Mouse (Mus musculus) liver, embryonic 14.5 days (tissue): ENCODE measurements around the gene Atp2b4. TPM values are rescaled to one million over a fixed set of nuclear protein-coding genes. Genes with fewer than 3 reads are reported as not detected.

Experiments used
- ATAC-seq: fragments of 200-750 bp; cut with Nextera tagmentation; 2 replicates; pipeline ENCODE4 v1.8.0; 2017; ENCODE audit warnings: moderate number of reproducible peaks, mild to moderate bottlenecking, moderate library complexity; ENCODE audit not compliant: insufficient read depth
- DNase-seq, 3 experiments: peaks; one replicate each; pipeline ENCODE4 v3.0.0-alpha.2; 2012 to 2013; ENCODE audit warnings: low read depth in 3 of 3, low spot score in 3 of 3
- H3K27ac ChIP-seq: fragments of 300-500 bp; sonication (generic); 2 replicates; pipeline ENCODE4 v1.5.1; 2014; ENCODE audit warnings: moderate library complexity, mild to moderate bottlenecking, control low read depth, inconsistent platforms
- H3K27me3 ChIP-seq: fragments of 300-500 bp; sonication (generic); 2 replicates; pipeline ENCODE4 v1.6.1; 2014; ENCODE audit warnings: mild to moderate bottlenecking, low read length, moderate library complexity; ENCODE audit not compliant: control insufficient read depth, insufficient read depth
- H3K36me3 ChIP-seq: fragments of 300-500 bp; sonication (generic); replicated peaks from 2 replicates; pipeline ENCODE4 v1.6.1; 2014; ENCODE audit warnings: low read depth; ENCODE audit not compliant: control insufficient read depth, insufficient read depth
- H3K4me1 ChIP-seq, 2 experiments: fragments of 200-500 bp in 1 of 2; fragments of 300-500 bp in 1 of 2; sonication (generic) in 1 of 2; replicated peaks; 2 replicates each; pipeline ENCODE4 v1.6.1; 2012 to 2014; ENCODE audit warnings: antibody characterized with exemption in 1 of 2, inconsistent platforms in 1 of 2, low read length in 1 of 2; ENCODE audit not compliant: control insufficient read depth in 2 of 2, insufficient read depth in 2 of 2
- H3K4me2 ChIP-seq: fragments of 300-500 bp; sonication (generic); 2 replicates; pipeline ENCODE4 v1.6.1; 2014; ENCODE audit warnings: low read depth, mild to moderate bottlenecking, control low read depth, moderate library complexity
- H3K4me3 ChIP-seq, 2 experiments: fragments of 200-500 bp in 1 of 2; fragments of 300-500 bp in 1 of 2; sonication (generic) in 1 of 2; 2 replicates each; pipeline ENCODE4 v1.5.1; 2012 to 2014; ENCODE audit warnings: low read depth in 2 of 2, low read length in 2 of 2, mild to moderate bottlenecking in 2 of 2, control low read depth in 1 of 2, inconsistent platforms in 1 of 2, moderate library complexity in 1 of 2; ENCODE audit not compliant: insufficient read depth in 1 of 2
- H3K9ac ChIP-seq: fragments of 300-500 bp; sonication (generic); replicated peaks from 2 replicates; pipeline ENCODE4 v1.6.1; 2014; ENCODE audit warnings: mild to moderate bottlenecking, control low read depth, moderate library complexity
- H3K9me3 ChIP-seq: fragments of 300-500 bp; sonication (generic); 2 replicates; pipeline ENCODE4 v1.6.1; 2016; ENCODE audit warnings: low read length, mixed read lengths; ENCODE audit not compliant: control insufficient read depth
- CTCF ChIP-seq: IDR thresholded peaks from 2 replicates; pipeline ENCODE4 v1.5.1; 2016; ENCODE audit warnings: antibody characterized with exemption, low read depth, control low read depth
- EP300 ChIP-seq: IDR thresholded peaks from 2 replicates; pipeline ENCODE4 v1.6.1; 2016; ENCODE audit warnings: antibody characterized with exemption, low read depth
- WGBS: fragments of 180-500 bp; shearing (Covaris S2); extraction: QIAGEN DNeasy Blood & Tissue Kit; methylation state at CpG from one replicate; pipeline ENCODE4 v1.1.7; 2014; ENCODE audit not compliant: insufficient replicate concordance; 5-methylcytosine and 5-hydroxymethylcytosine counted together
- microRNA-seq: library from miRNA; unstranded; fragments of <30 nt; microRNA quantifications from one replicate; pipeline ENCODE4, GENCODE M21; 2016
- polyA plus RNA-seq, 2 experiments: library from polyadenylated mRNA; depleted of rRNA in 1 of 2; stranded (reverse) in 1 of 2; unstranded in 1 of 2; fragments of >200 nt; fragmentation: Nextera tagmentation in 1 of 2; extraction: Ambion mirVana in 1 of 2; gene quantifications; 2 replicates each; pipeline versions ENCODE4 v1.2.1 to v1.2.3; 2012 to 2014

The Atp2b4 gene
- polyA plus RNA-seq, 2 experiments, result 16.5 to 33.1 TPM

DNA sequence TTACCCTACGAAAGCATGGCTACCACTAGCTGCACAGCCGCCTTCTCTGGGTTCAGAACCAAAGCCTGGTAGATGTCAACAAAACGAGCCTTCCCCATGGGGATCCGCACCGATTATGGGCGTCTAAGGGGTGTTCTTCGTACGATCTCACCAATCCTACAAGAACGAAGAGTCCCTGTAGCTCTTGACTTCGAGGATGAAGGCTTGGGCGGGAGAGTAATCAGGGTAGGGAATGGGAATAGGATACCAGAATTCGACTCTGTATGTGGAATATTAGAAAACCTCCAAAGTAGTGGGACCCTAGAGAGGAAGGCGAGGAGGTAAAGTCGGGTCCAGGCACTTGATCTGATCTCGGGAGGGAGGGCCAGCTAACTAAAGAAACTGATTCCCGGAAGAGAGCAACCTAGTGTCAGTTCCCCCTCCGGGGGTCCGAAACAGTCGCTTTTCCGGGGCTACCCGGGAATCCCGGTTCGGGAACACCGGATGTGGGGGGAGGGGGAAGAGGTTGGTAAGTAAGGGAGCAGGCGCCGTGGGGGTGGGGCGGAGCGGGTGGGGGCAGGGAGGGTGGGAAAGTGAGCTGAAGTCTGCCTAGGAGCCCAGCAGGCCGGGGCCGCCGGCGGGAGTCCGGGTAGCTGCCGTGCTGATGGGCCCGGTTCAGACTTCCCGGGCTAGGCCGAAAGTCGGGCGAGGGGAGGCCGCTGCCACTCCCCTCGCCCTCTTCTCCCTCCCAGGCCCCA, 140.2 kb downstream of the Atp2b4 start, which contains the start of gene Zbed6:
Zbed6 (minus strand) TSS at position 420 of the 737 bp plus-strand sequence.
- Histone ChIP-seq H3K9ac (peak within 1 kb of the TSS; percentile 93), H3K36me3 (peaks cover 30% of the 10 kb centered on the region), H3K4me2 (peak within 1 kb of the TSS; percentile 85), H3K4me3 (peak within 1 kb of the TSS; percentile 92 to 97), H3K27me3 (no peaks in the 10 kb centered on the region), H3K27ac (peak within 1 kb of the TSS; percentile 74), H3K9me3 (no peaks in the 10 kb centered on the region), H3K4me1 (peaks cover 11 to 22% of the 10 kb centered on the region in 2 experiments)
- whole genome bisulfite sequencing, result under 1% methylated on average over 40 of the region's 41 CpGs
- no peak for TF ChIP-seq CTCF
- no peak for TF ChIP-seq EP300
- peak; percentile 78 for ATAC-seq
- DNase-seq, result peak; percentile 30 to 36 (median 32)

DNA sequence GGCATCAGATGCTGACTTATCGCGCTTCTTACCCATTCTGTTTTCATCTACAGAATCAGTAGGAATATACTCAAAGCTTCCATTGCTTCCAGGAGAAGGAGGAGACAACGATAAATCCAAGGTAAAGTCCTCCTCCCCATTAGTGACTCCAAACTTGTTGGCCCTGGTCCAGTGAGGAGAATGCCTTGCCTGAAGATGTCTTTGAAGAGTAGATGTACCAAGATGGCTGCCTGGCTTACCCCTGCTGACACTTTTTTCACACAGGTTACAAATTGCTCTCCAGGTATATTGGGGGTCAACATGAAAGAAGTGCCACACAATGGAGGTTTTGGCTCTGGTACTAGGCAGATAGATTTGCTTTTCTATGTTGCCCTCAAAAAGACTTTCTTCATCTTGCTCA, 142.0 kb downstream of the Atp2b4 start:
- Histone ChIP-seq H3K4me1 (peaks cover 11 to 18% of the 10 kb centered on the region in 2 experiments), H3K36me3 (peaks cover 33% of the 10 kb centered on the region), H3K4me2 (no peak overlapping the region), H3K9ac (no peak overlapping the region), H3K4me3 (no peak overlapping the region), H3K27me3 (no peaks in the 10 kb centered on the region), H3K27ac (no peak overlapping the region), H3K9me3 (no peaks in the 10 kb centered on the region)
- DNase-seq, result no peak
- WGBS, result 88% methylated on average over 3 of the region's 3 CpGs
- no peak for TF ChIP-seq CTCF
- no peak for TF ChIP-seq EP300
- ATAC-seq, result no peak

DNA sequence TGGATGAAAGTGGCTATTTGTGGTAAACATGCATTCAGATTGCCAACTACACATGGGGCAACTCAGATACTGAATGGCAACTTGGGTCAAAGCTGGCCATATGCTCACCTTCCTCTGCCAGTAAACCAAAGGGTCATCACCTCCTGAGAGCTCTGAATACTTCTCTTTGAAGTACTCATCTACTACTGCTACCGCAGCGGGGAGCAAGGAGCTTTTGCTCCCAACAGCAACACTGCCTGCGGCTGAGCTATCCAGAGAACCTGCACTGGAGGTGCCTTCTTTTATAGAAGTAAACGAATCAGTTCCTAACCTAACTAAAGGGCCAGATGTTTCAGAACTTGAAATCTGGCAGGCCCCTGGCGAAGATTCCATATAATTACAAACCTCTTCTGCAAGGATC, 144.0 kb downstream of the Atp2b4 start:
- TF ChIP-seq CTCF, result no peak
- TF ChIP-seq EP300, result no peak
- no peak overlapping the region for H3K27ac ChIP-seq
- no peaks in the 10 kb centered on the region for H3K27me3 ChIP-seq
- no peak overlapping the region for H3K9ac ChIP-seq
- no peak overlapping the region for H3K4me2 ChIP-seq
- peaks cover 43% of the 10 kb centered on the region for H3K36me3 ChIP-seq
- H3K9me3 ChIP-seq, result no peaks in the 10 kb centered on the region
- DNase-seq (no peak), ATAC-seq (no peak)
- H3K4me1 ChIP-seq, result peaks cover 12 to 15% of the 10 kb centered on the region in 2 experiments
- no peak overlapping the region for H3K4me3 ChIP-seq
- WGBS, result 71% methylated on average over 5 of the region's 5 CpGs

DNA sequence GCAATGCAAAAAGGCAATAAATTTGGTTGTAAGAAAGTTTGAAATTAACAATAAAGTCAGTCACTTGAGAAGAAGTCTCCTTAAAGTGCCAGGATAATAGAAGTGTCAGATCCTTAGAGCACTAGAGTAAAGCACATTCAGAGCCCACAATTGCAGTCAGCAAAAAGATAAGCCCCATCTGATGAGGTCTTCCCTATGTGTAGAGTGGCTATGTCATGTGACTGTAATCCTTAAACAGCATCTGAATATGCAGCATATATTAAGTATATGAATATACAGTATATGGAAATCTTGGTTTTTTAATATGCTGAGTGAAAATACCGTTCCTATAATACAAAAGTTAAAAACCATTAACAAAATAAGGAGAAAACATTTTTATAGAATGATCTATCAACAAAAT, 147.8 kb downstream of the Atp2b4 start:
- TF ChIP-seq EP300, result no peak
- TF ChIP-seq CTCF, result no peak
- Histone ChIP-seq H3K9ac (no peak overlapping the region), H3K9me3 (no peaks in the 10 kb centered on the region), H3K4me1 (peaks cover 2 to 5% of the 10 kb centered on the region in 2 experiments; a peak in 1 of 4 replicates), H3K27ac (no peak overlapping the region), H3K4me2 (no peak overlapping the region), H3K36me3 (peaks cover 32% of the 10 kb centered on the region), H3K4me3 (no peak overlapping the region), H3K27me3 (no peaks in the 10 kb centered on the region)
- ATAC-seq (no peak), DNase-seq (no peak)
- 78% methylated on average over 1 of the region's 1 CpGs for WGBS

DNA sequence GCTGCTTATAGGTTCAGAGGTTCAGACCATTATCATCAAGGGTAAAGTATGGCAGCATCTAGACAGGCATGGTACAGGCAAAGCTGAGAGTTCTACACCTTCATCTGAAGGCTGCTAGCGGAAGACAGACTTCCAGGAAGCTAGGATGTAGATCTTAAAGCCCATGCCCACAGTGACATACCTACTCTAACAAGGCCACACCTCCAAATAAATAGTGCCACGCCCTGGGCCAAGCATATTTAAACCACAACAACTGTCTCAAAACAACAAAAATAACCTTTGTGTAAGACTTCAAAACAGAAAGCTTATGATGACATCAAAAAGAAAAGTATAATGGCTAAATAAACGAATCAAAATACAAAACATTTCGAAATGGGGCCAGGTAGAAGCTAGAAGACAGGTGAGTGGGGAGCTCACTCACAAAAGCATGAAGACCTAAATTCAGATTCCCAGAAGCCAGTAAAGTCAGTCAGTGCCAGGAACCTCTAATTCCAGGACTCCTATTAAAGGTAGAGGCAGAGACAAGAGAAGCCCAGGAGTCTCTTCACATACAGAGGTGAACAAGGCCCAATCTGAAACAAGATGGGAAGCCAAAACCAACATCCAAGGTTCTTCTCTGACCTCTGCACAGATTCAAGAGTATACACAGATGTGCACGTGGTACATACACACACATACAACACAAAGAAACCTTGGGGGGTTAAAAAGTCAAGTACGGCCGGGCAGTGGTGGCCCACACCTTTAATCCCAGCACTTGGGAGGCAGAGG, 150.4 kb downstream of the Atp2b4 start:
- H3K27ac ChIP-seq, result no peak overlapping the region
- no peaks in the 10 kb centered on the region for H3K9me3 ChIP-seq
- H3K4me3 ChIP-seq, result no peak overlapping the region
- no peak for DNase-seq
- WGBS, result 78% methylated on average over 7 of the region's 7 CpGs
- H3K27me3 ChIP-seq, result no peaks in the 10 kb centered on the region
- no peak for ATAC-seq
- H3K9ac ChIP-seq, result no peak overlapping the region
- H3K4me1 ChIP-seq, result 0 out of 4 replicates have a peak, but pooled peaks cover 1 to 2% of the 10 kb centered on the region in 2 experiments
- no peak for TF ChIP-seq EP300
- no peak for TF ChIP-seq CTCF
- peaks cover 38% of the 10 kb centered on the region for H3K36me3 ChIP-seq
- no peak overlapping the region for H3K4me2 ChIP-seq

Small RNA genes lying within 50 kb of the gene (microRNA-seq; reads per million reads assigned to microRNA genes)
- 1.3 reads per million for gene Mir6903

Other genes with a start within 250 kb of the Atp2b4 start
- gene Snrpe, start 190.8 kb downstream of the Atp2b4 start, polyA plus RNA-seq (2012; rRNA removed), result 175 and 241 TPM in 2 replicates
- gene Snrpe, start 190.8 kb downstream of the Atp2b4 start, polyA plus RNA-seq (2014; fragmentation: Nextera tagmentation; extraction: Ambion mirVana), result 488 and 500 TPM in 2 replicates
- 0.27 and 1.4 TPM in 2 replicates for gene Zbed6, start 140.2 kb downstream of the Atp2b4 start, polyA plus RNA-seq (2012; rRNA removed)
- gene Zbed6, start 140.2 kb downstream of the Atp2b4 start, polyA plus RNA-seq (2014; fragmentation: Nextera tagmentation; extraction: Ambion mirVana), result not detected in 2 replicates
- 1.4 and 1.6 TPM in 2 replicates for gene Gm38394, start 139.7 kb downstream of the Atp2b4 start, polyA plus RNA-seq (2012; rRNA removed)
- 1.6 and 1.7 TPM in 2 replicates for gene Gm38394, start 139.7 kb downstream of the Atp2b4 start, polyA plus RNA-seq (2014; fragmentation: Nextera tagmentation; extraction: Ambion mirVana)
- 0.69 and 1.1 TPM in 2 replicates for gene Lax1, start 110.9 kb downstream of the Atp2b4 start, polyA plus RNA-seq (2012; rRNA removed)
- 0.33 and 0.55 TPM in 2 replicates for gene Lax1, start 110.9 kb downstream of the Atp2b4 start, polyA plus RNA-seq (2014; fragmentation: Nextera tagmentation; extraction: Ambion mirVana)
- 0.11 and 0.23 TPM in 2 replicates for gene Optc, start 107.0 kb upstream of the Atp2b4 start, polyA plus RNA-seq (2012; rRNA removed)
- gene Optc, start 107.0 kb upstream of the Atp2b4 start, polyA plus RNA-seq (2014; fragmentation: Nextera tagmentation; extraction: Ambion mirVana), result not detected in 2 replicates
- 1.6 and 1.7 TPM in 2 replicates for gene Prelp, start 120.4 kb upstream of the Atp2b4 start, polyA plus RNA-seq (2012; rRNA removed)
- gene Prelp, start 120.4 kb upstream of the Atp2b4 start, polyA plus RNA-seq (2014; fragmentation: Nextera tagmentation; extraction: Ambion mirVana), result 1.9 and 2.1 TPM in 2 replicates
- gene Fmod, start 236.2 kb upstream of the Atp2b4 start, polyA plus RNA-seq (2012; rRNA removed), result 1.1 TPM in 2 replicates
- gene Fmod, start 236.2 kb upstream of the Atp2b4 start, polyA plus RNA-seq (2014; fragmentation: Nextera tagmentation; extraction: Ambion mirVana), result 1.1 and 1.6 TPM in 2 replicates